Mouse (Mus musculus) kidney, embryonic 16.5 days (tissue): ENCODE data around the gene Ppp2r2c. TPM values are rescaled to one million over a fixed set of nuclear protein-coding genes. Genes with fewer than 3 reads are reported as not detected.

Experiments used
- ATAC-seq: fragments of 200-750 bp; cut with Nextera tagmentation; 2 replicates; pipeline ENCODE4 v1.8.0; 2017; ENCODE audit warnings: moderate TSS enrichment; ENCODE audit not compliant: low FRiP score, low TSS enrichment
- H3K27ac ChIP-seq: fragments of 300-500 bp; sonication (generic); 2 replicates; pipeline ENCODE4 v1.5.1; 2014; ENCODE audit warnings: low read length
- H3K27me3 ChIP-seq: fragments of 300-500 bp; sonication (generic); 2 replicates; pipeline ENCODE4 v1.6.1; 2014; ENCODE audit warnings: low read length, control low read depth, mixed read lengths; ENCODE audit not compliant: insufficient read depth
- H3K36me3 ChIP-seq: fragments of 300-500 bp; sonication (generic); 2 replicates; pipeline ENCODE4 v1.6.1; 2014; ENCODE audit warnings: low read length, control low read depth, mixed read lengths; ENCODE audit not compliant: insufficient read depth
- H3K4me1 ChIP-seq: fragments of 300-500 bp; sonication (generic); 2 replicates; pipeline ENCODE4 v1.6.1; 2014; ENCODE audit warnings: low read length, control low read depth, mixed read lengths; ENCODE audit not compliant: insufficient read depth
- H3K4me2 ChIP-seq: fragments of 300-500 bp; sonication (generic); replicated peaks from 2 replicates; pipeline ENCODE4 v1.6.1; 2014; ENCODE audit warnings: low read depth, low read length
- H3K4me3 ChIP-seq: fragments of 300-500 bp; sonication (generic); 2 replicates; pipeline ENCODE4 v1.5.1; 2014; ENCODE audit warnings: mild to moderate bottlenecking, low read length
- H3K9ac ChIP-seq: fragments of 300-500 bp; sonication (generic); replicated peaks from 2 replicates; pipeline ENCODE4 v1.6.1; 2014; ENCODE audit warnings: low read length
- H3K9me3 ChIP-seq: fragments of 300-500 bp; sonication (generic); 2 replicates; pipeline ENCODE4 v1.6.1; 2016; ENCODE audit warnings: low read length, control low read depth
- WGBS: fragments of 180-500 bp; shearing (Covaris S2); extraction: QIAGEN DNeasy Blood & Tissue Kit; methylation state at CpG from one replicate; pipeline ENCODE4 v1.1.7; 2014; 5-methylcytosine and 5-hydroxymethylcytosine counted together
- polyA plus RNA-seq: library from polyadenylated mRNA; unstranded; fragments of >200 nt; fragmentation: Nextera tagmentation; extraction: Ambion mirVana; gene quantifications from 2 replicates; pipeline ENCODE4 v1.2.1, GENCODE M21; 2015

Gene Ppp2r2c
- polyA plus RNA-seq, result 0.28 TPM in 1 of 2 replicates, not detected in the other

- Histone ChIP-seq H3K27ac (no peak within 1 kb of the TSS), H3K4me2 (peak within 1 kb of the TSS; percentile 74), H3K27me3 (peaks cover 84% of the 10 kb centered on the region), H3K4me1 (peaks cover 24% of the 10 kb centered on the region), H3K4me3 (peak within 1 kb of the TSS; percentile 44), H3K9me3 (no peaks in the 10 kb centered on the region), H3K9ac (peak within 1 kb of the TSS; percentile 37; the same call in 1 of the 2 replicates), H3K36me3 (no peaks in the 10 kb centered on the region)
- 1% methylated on average over 104 of the region's 108 CpGs for WGBS
- no peak; the same call in 1 of the 2 replicates for ATAC-seq
Measured at GRCm38 (mm10) chr5:36868266-36869090, at the start of gene Ppp2r2c. Gene Ppp2r2c, plus strand, starts transcription at chr5:36868513.

- no peak overlapping the region for H3K9ac ChIP-seq
- no peak overlapping the region for H3K4me3 ChIP-seq
- 90% methylated on average over 5 of the region's 5 CpGs for WGBS
- ATAC-seq, result no peak
- H3K27me3 ChIP-seq, result no peaks in the 10 kb centered on the region
- H3K4me2 ChIP-seq, result no peak overlapping the region
- no peak overlapping the region for H3K27ac ChIP-seq
- H3K9me3 ChIP-seq, result no peaks in the 10 kb centered on the region
- peaks cover 3% of the 10 kb centered on the region; the same call in 1 of the 2 replicates for H3K36me3 ChIP-seq
- no peaks in the 10 kb centered on the region for H3K4me1 ChIP-seq
Measured at GRCm38 (mm10) chr5:36819742-36820141, 48.6 kb upstream of the Ppp2r2c start.

- no peaks in the 10 kb centered on the region for H3K9me3 ChIP-seq
- no peaks in the 10 kb centered on the region for H3K27me3 ChIP-seq
- H3K36me3 ChIP-seq, result peaks cover 3% of the 10 kb centered on the region; the same call in 1 of the 2 replicates
- H3K9ac ChIP-seq, result no peak overlapping the region
- no peaks in the 10 kb centered on the region for H3K4me1 ChIP-seq
- no peak overlapping the region for H3K4me3 ChIP-seq
- 49% methylated on average over 6 of the region's 6 CpGs for WGBS
- H3K27ac ChIP-seq, result no peak overlapping the region
- no peak overlapping the region for H3K4me2 ChIP-seq
- ATAC-seq, result no peak
Measured at GRCm38 (mm10) chr5:36820142-36820541, 48.2 kb upstream of the Ppp2r2c start.

GRCm38 (mm10) chr5:36822907-36823306 lies 45.4 kb upstream of the Ppp2r2c start:
- Histone ChIP-seq H3K9me3 (no peaks in the 10 kb centered on the region), H3K4me1 (no peaks in the 10 kb centered on the region), H3K9ac (no peak overlapping the region), H3K27ac (no peak overlapping the region), H3K27me3 (no peaks in the 10 kb centered on the region), H3K4me2 (no peak overlapping the region), H3K4me3 (no peak overlapping the region), H3K36me3 (peaks cover 3% of the 10 kb centered on the region; the same call in 1 of the 2 replicates)
- no peak for ATAC-seq
- 62% methylated on average over 4 of the region's 4 CpGs for WGBS

GRCm38 (mm10) chr5:36829098-36829497 lies 39.2 kb upstream of the Ppp2r2c start:
- Histone ChIP-seq H3K27ac (no peak overlapping the region), H3K36me3 (no peaks in the 10 kb centered on the region), H3K4me3 (no peak overlapping the region), H3K9ac (no peak overlapping the region), H3K27me3 (no peaks in the 10 kb centered on the region; the same call in 1 of the 2 replicates), H3K9me3 (no peaks in the 10 kb centered on the region), H3K4me1 (peaks cover 5% of the 10 kb centered on the region), H3K4me2 (no peak overlapping the region)
- no peak for ATAC-seq
- 81% methylated on average over 4 of the region's 4 CpGs for WGBS

- Histone ChIP-seq H3K9me3 (no peaks in the 10 kb centered on the region), H3K4me3 (peak within 1 kb of the TSS; percentile 64), H3K9ac (peak within 1 kb of the TSS; percentile 70), H3K36me3 (no peaks in the 10 kb centered on the region), H3K27ac (peak within 1 kb of the TSS; percentile 11; the same call in 1 of the 2 replicates), H3K4me1 (peaks cover 5% of the 10 kb centered on the region), H3K4me2 (peak within 1 kb of the TSS; percentile 75), H3K27me3 (no peaks in the 10 kb centered on the region; the same call in 1 of the 2 replicates)
- peak; percentile 90 for ATAC-seq
- 2% methylated on average over 46 of the region's 46 CpGs for WGBS
Measured at GRCm38 (mm10) chr5:36829913-36830879, 38.1 kb upstream of the Ppp2r2c start, which contains the start of gene Man2b2. Gene Man2b2, minus strand, starts transcription at chr5:36830653.

GRCm38 (mm10) chr5:36831272-36831671 lies 37.0 kb upstream of the Ppp2r2c start:
- H3K27me3 ChIP-seq, result no peaks in the 10 kb centered on the region; the same call in 1 of the 2 replicates
- WGBS, result 56% methylated on average over 7 of the region's 7 CpGs
- no peak overlapping the region for H3K9ac ChIP-seq
- H3K4me1 ChIP-seq, result peaks cover 5% of the 10 kb centered on the region
- H3K9me3 ChIP-seq, result no peaks in the 10 kb centered on the region
- no peaks in the 10 kb centered on the region for H3K36me3 ChIP-seq
- ATAC-seq, result no peak
- H3K27ac ChIP-seq, result no peak overlapping the region
- H3K4me2 ChIP-seq, result no peak overlapping the region
- H3K4me3 ChIP-seq, result no peak overlapping the region

- ATAC-seq, result no peak
- Histone ChIP-seq H3K4me3 (no peak overlapping the region), H3K27me3 (no peaks in the 10 kb centered on the region), H3K4me1 (peaks cover 1% of the 10 kb centered on the region), H3K27ac (no peak overlapping the region), H3K9me3 (no peaks in the 10 kb centered on the region), H3K9ac (no peak overlapping the region), H3K4me2 (no peak overlapping the region), H3K36me3 (no peaks in the 10 kb centered on the region)
- 3% methylated on average over 6 of the region's 6 CpGs for WGBS
Measured at GRCm38 (mm10) chr5:36835933-36836332, 32.4 kb upstream of the Ppp2r2c start.

GRCm38 (mm10) chr5:36839032-36839431 lies 29.3 kb upstream of the Ppp2r2c start:
- WGBS, result 91% methylated on average over 2 of the region's 2 CpGs
- H3K27me3 ChIP-seq, result no peaks in the 10 kb centered on the region
- no peak overlapping the region for H3K27ac ChIP-seq
- ATAC-seq, result no peak
- H3K9me3 ChIP-seq, result peaks cover 5% of the 10 kb centered on the region; the same call in 1 of the 2 replicates
- H3K9ac ChIP-seq, result no peak overlapping the region
- H3K4me2 ChIP-seq, result no peak overlapping the region
- H3K36me3 ChIP-seq, result no peaks in the 10 kb centered on the region
- no peaks in the 10 kb centered on the region for H3K4me1 ChIP-seq
- H3K4me3 ChIP-seq, result no peak overlapping the region
